Mouse (Mus musculus): Measurements from ENCODE around the gene Arih1. TPM values are rescaled to one million over a fixed set of nuclear protein-coding genes. Genes with fewer than 3 reads are reported as not detected.

Arih1 gene
- 100 to 1,000 TPM; 160 to 169 TPM for total RNA-seq (2023)

GRCm38 (mm10) chr9:59486549-59487065, at the start of gene Arih1:
Gene Arih1, minus strand, starts transcription at chr9:59486618.

GRCm38 (mm10) chr9:59353253-59353639, 133.2 kb downstream of the Arih1 start, which contains the start of gene Bbs4:
Gene Bbs4, minus strand, starts transcription at chr9:59353508.

Other genes with a start within 250 kb of the Arih1 start
- gene Adpgk, start 195.1 kb downstream of the Arih1 start, total RNA-seq (2023) = 10 to 100 TPM; 54.8 to 64.3 TPM
- gene Bbs4, start 133.1 kb downstream of the Arih1 start, total RNA-seq (2023) = 10 to 100 TPM in 1 of 2 experiments, 1 to 10 TPM in 1; 7.7 to 10.7 TPM
- gene Hexa, start 52.9 kb upstream of the Arih1 start, total RNA-seq (2023) = 10 to 100 TPM; 49.1 to 50.7 TPM
- gene Tmem202, start 53.2 kb upstream of the Arih1 start, total RNA-seq (2023) = 1 to 10 TPM; 2.3 to 3.3 TPM
- gene Celf6, start 91.3 kb upstream of the Arih1 start, total RNA-seq (2023) = not detected
- gene Parp6, start 130.7 kb upstream of the Arih1 start, total RNA-seq (2023) = 10 to 100 TPM; 66.1 to 66.8 TPM
- 100 to 1,000 TPM; 336 to 357 TPM for gene Pkm, start 169.8 kb upstream of the Arih1 start, total RNA-seq (2023)
- not detected for gene Gramd2, start 193.5 kb upstream of the Arih1 start, total RNA-seq (2023)